ENCODE assay signal across 28 mouse cellular contexts in the genomic region with DNA sequence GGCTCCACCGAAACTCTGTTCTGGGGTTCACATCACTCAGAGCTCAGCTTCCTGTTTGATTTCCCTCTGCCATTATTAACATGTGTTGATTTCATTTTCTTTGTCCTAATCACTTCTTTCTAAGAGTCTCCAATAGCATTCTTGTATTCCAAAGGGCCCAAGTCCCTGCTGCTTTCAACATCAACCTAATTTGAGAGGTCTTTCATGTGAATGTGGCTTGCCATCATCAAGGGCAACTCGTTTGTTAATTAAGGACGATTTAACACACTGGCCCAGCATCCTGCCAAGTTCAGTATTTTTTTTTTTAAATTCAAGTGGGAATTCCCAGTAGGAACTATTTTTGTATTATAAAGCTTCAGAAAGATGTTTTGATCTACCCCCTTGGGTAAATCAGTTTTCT.
"Had no signal": no experiment of that assay in that cellular context is flagged by ENCODE, and none has a peak within 500 bp of the region (broad histone marks: within the 10 kb centered on the region; RNA-seq: fewer than 3 reads in every experiment).

No protein-coding gene starts in this region.

- ATAC-seq: inflammation-experienced regulatory T-cells, adult 6 months; intestine, embryonic 15.5 days; intestine, postnatal 0 days had no signal

- H3K36me3 ChIP-seq: heart, embryonic 13.5 days; heart, embryonic 15.5 days; hindbrain, embryonic 13.5 days; hindbrain, embryonic 15.5 days; intestine, embryonic 15.5 days; limb, embryonic 10.5 days; limb, embryonic 12.5 days; liver, embryonic 13.5 days; liver, embryonic 15.5 days had no signal

- H3K27me3 ChIP-seq: heart, embryonic 13.5 days; heart, embryonic 15.5 days; hindbrain, embryonic 13.5 days; hindbrain, embryonic 15.5 days; intestine, embryonic 15.5 days; limb, embryonic 12.5 days; liver, embryonic 13.5 days; liver, embryonic 15.5 days had no signal

- H3K4me1 ChIP-seq: heart, embryonic 13.5 days; heart, embryonic 15.5 days; intestine, embryonic 15.5 days; limb, embryonic 12.5 days; liver, embryonic 13.5 days; liver, embryonic 15.5 days had no signal

- H3K9me3 ChIP-seq: heart, embryonic 13.5 days; heart, embryonic 15.5 days; hindbrain, embryonic 13.5 days; hindbrain, embryonic 15.5 days; intestine, embryonic 15.5 days; limb, embryonic 10.5 days; limb, embryonic 12.5 days; liver, embryonic 13.5 days; liver, embryonic 15.5 days had no signal

- H3K27ac ChIP-seq: gastrocnemius, adult 2 months; heart, adult 2 months; heart, embryonic 13.5 days; heart, embryonic 15.5 days; hindbrain, embryonic 13.5 days; hindbrain, embryonic 15.5 days; intestine, embryonic 15.5 days; layer of hippocampus, adult 2 months; left cerebral cortex, adult 2 months; limb, embryonic 10.5 days; limb, embryonic 12.5 days; liver, embryonic 13.5 days; liver, embryonic 15.5 days had no signal

- H3K4me2 ChIP-seq: heart, embryonic 11.5 days; heart, embryonic 13.5 days; heart, embryonic 15.5 days; hindbrain, embryonic 13.5 days; hindbrain, embryonic 15.5 days; intestine, embryonic 15.5 days; limb, embryonic 12.5 days; liver, embryonic 11.5 days; liver, embryonic 13.5 days; liver, embryonic 15.5 days had no signal

- H3K9ac ChIP-seq: heart, embryonic 13.5 days; heart, embryonic 15.5 days; hindbrain, embryonic 13.5 days; hindbrain, embryonic 15.5 days; intestine, embryonic 15.5 days; limb, embryonic 12.5 days; liver, embryonic 13.5 days; liver, embryonic 15.5 days had no signal

- DNase-seq: gastrocnemius, adult 2 months; gastrocnemius, postnatal 14 days; gastrocnemius, postnatal 36 days; heart, adult 11 months; heart, adult 2 months; heart, postnatal 14 days; heart, postnatal 36 days; kidney, adult 18-20 months; kidney, adult 8-10 months; kidney, postnatal 10 days; kidney, postnatal 25 days; kidney, postnatal 4 days; liver; liver, embryonic 13.5 days had no signal

- H3K4me3 ChIP-seq: gastrocnemius, adult 2 months; heart, adult 2 months; heart, embryonic 13.5 days; heart, embryonic 15.5 days; hindbrain, embryonic 13.5 days; hindbrain, embryonic 15.5 days; intestine, embryonic 15.5 days; layer of hippocampus, adult 2 months; left cerebral cortex, adult 2 months; limb, embryonic 10.5 days; limb, embryonic 12.5 days; liver, embryonic 13.5 days; liver, embryonic 15.5 days had no signal
